Mouse (Mus musculus) forebrain, embryonic 14.5 days (tissue): ENCODE results near the gene Tpte. TPM values are rescaled to one million over a fixed set of nuclear protein-coding genes. Genes with fewer than 3 reads are reported as not detected.

ENCODE experiments used
- ATAC-seq: fragments of 200-750 bp; cut with Nextera tagmentation; 2 replicates; pipeline ENCODE4 v1.8.0; 2017; ENCODE audit warnings: mild to moderate bottlenecking, moderate library complexity
- DNase-seq: peaks from one replicate; pipeline ENCODE4 v3.0.0-alpha.2; 2015; ENCODE audit warnings: low spot score
- H3K27ac ChIP-seq: fragments of 300-500 bp; sonication (generic); 2 replicates; pipeline ENCODE4 v1.5.1; 2014; ENCODE audit warnings: low read depth, mild to moderate bottlenecking, control low read depth, low read length, moderate library complexity
- H3K27me3 ChIP-seq: fragments of 300-500 bp; sonication (generic); replicated peaks from 2 replicates; pipeline ENCODE4 v1.6.1; 2014; ENCODE audit warnings: low read length, control low read depth, mixed read lengths; ENCODE audit not compliant: control insufficient read depth, insufficient read depth
- H3K36me3 ChIP-seq: fragments of 300-500 bp; sonication (generic); 2 replicates; pipeline ENCODE4 v1.6.1; 2014; ENCODE audit warnings: low read length, control low read depth; ENCODE audit not compliant: control insufficient read depth, insufficient read depth
- H3K4me1 ChIP-seq: fragments of 300-500 bp; sonication (generic); 2 replicates; pipeline ENCODE4 v1.6.1; 2014; ENCODE audit warnings: antibody characterized with exemption, low read length, control low read depth; ENCODE audit not compliant: control insufficient read depth, insufficient read depth
- H3K4me2 ChIP-seq: fragments of 300-500 bp; sonication (generic); 2 replicates; pipeline ENCODE4 v1.6.1; 2014; ENCODE audit warnings: mild to moderate bottlenecking, control low read depth, low read length
- H3K4me3 ChIP-seq: fragments of 300-500 bp; sonication (generic); 2 replicates; pipeline ENCODE4 v1.5.1; 2014; ENCODE audit warnings: low read depth, low read length, control low read depth
- H3K9ac ChIP-seq: fragments of 300-500 bp; sonication (generic); 2 replicates; pipeline ENCODE4 v1.6.1; 2014; ENCODE audit warnings: mild to moderate bottlenecking, low read length, control low read depth, moderate library complexity
- H3K9me3 ChIP-seq: fragments of 300-500 bp; sonication (generic); replicated peaks from 2 replicates; pipeline ENCODE4 v1.6.1; 2016; ENCODE audit warnings: low read length, control low read depth, mixed read lengths; ENCODE audit not compliant: control insufficient read depth
- WGBS: fragments of 180-500 bp; shearing (Covaris S2); extraction: QIAGEN DNeasy Blood & Tissue Kit; methylation state at CpG from one replicate; pipeline ENCODE4 v1.1.7; 2014; 5-methylcytosine and 5-hydroxymethylcytosine counted together
- polyA plus RNA-seq: library from polyadenylated mRNA; unstranded; fragments of >200 nt; fragmentation: Nextera tagmentation; extraction: Ambion mirVana; gene quantifications from 2 replicates; pipeline ENCODE4 v1.2.1, GENCODE M21; 2014

Gene Tpte
- polyA plus RNA-seq, 1 experiment from 2014 or later: not detected

DNA sequence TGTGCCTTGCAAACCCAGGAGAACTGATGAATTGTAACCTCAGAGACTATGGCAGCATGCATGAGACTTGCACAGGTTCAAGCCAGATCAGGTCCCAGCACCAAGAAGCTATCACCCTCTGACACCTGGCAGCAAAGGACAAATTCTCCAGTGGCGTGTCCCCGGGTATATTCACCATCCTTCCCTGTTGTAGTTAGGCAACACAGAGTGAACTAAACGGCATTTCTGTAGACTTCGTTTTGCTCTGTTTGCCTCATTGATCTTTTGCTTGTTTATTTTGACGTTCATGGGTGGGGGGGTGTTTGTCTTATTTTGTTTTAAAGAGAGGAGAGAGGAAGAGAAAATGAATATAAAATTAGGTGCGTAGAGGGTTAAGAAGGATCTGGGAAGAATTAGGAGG lies 101.9 kb downstream of the Tpte start:
- no peak overlapping the region for H3K4me3 ChIP-seq
- no peaks in the 10 kb centered on the region for H3K27me3 ChIP-seq
- WGBS: 89% methylated on average over 6 of the region's 6 CpGs
- DNase-seq (no peak), ATAC-seq (no peak)
- no peaks in the 10 kb centered on the region for H3K9me3 ChIP-seq
- no peaks in the 10 kb centered on the region for H3K4me1 ChIP-seq
- H3K4me2 ChIP-seq: no peak overlapping the region
- H3K9ac ChIP-seq: no peak overlapping the region
- H3K27ac ChIP-seq: no peak overlapping the region
- H3K36me3 ChIP-seq: peaks cover 26% of the 10 kb centered on the region

DNA sequence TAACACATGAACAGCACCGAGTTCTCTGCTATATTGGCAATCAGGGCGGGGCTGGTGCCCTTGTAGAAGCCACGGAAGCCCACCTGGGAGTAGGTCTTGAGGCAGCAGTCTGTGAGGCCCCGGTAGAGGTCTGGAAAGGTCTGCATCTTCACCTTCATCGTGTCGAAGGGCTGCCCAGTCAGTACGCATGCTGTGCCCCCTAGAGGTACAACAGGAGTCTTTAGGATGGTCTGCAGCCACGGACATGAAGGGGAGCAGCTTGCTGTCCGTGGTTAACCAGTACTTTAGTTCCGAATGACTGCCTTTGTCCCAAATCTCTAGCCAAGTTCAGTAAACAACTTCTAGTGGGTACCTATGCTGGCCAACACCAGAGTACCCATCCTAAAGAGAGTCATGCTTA lies 106.6 kb downstream of the Tpte start:
- Histone ChIP-seq H3K4me3 (no peak overlapping the region), H3K4me1 (no peaks in the 10 kb centered on the region), H3K36me3 (peaks cover 18% of the 10 kb centered on the region), H3K4me2 (no peak overlapping the region), H3K27ac (no peak overlapping the region), H3K9me3 (no peaks in the 10 kb centered on the region), H3K9ac (no peak overlapping the region), H3K27me3 (no peaks in the 10 kb centered on the region)
- no peak for ATAC-seq
- 77% methylated on average over 10 of the region's 10 CpGs for WGBS
- no peak for DNase-seq

- Histone ChIP-seq H3K36me3 (peaks cover 18% of the 10 kb centered on the region), H3K9ac (no peak overlapping the region), H3K9me3 (no peaks in the 10 kb centered on the region), H3K27ac (no peak overlapping the region), H3K4me1 (no peaks in the 10 kb centered on the region), H3K27me3 (no peaks in the 10 kb centered on the region), H3K4me3 (no peak overlapping the region), H3K4me2 (no peak overlapping the region)
- 92% methylated on average over 8 of the region's 8 CpGs for WGBS
- no peak for DNase-seq
- ATAC-seq: no peak
Observed at GRCm38 (mm10) chr8:22390766-22391463, 107.7 kb downstream of the Tpte start.

- Histone ChIP-seq H3K9ac (no peak overlapping the region), H3K27ac (no peak overlapping the region), H3K4me1 (no peaks in the 10 kb centered on the region), H3K36me3 (peaks cover 8% of the 10 kb centered on the region), H3K4me3 (no peak overlapping the region), H3K4me2 (no peak overlapping the region), H3K9me3 (no peaks in the 10 kb centered on the region), H3K27me3 (no peaks in the 10 kb centered on the region)
- ATAC-seq: no peak
- DNase-seq: no peak
- 92% methylated on average over 4 of the region's 4 CpGs for WGBS
Observed at GRCm38 (mm10) chr8:22394471-22394870, 111.2 kb downstream of the Tpte start.

DNA sequence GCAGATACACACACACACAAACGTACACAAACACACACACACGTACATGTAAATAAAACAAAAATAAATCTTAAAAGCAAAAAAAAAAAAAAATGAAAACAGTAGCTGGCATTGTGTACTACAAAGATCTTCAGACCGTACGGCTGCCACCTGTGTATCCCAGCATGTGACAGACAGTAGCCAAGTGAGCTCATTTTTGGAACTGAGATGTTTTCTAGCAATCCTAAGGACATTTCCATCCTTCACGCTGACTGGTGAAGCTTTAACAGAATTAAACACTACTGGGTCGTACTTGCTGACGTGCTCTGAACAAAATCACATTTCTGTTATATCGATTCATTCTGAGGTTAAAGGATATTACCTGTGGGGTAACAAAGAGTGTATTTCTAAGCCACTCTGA lies 112.0 kb downstream of the Tpte start:
- ATAC-seq: no peak
- 91% methylated on average over 8 of the region's 8 CpGs for WGBS
- no peaks in the 10 kb centered on the region for H3K9me3 ChIP-seq

GRCm38 (mm10) chr8:22397811-22398141 lies 114.5 kb downstream of the Tpte start:
- Histone ChIP-seq H3K9me3 (no peaks in the 10 kb centered on the region), H3K4me2 (peak overlapping the region; percentile 77), H3K9ac (peak overlapping the region; percentile 78), H3K4me1 (no peaks in the 10 kb centered on the region), H3K27me3 (no peaks in the 10 kb centered on the region), H3K36me3 (no peaks in the 10 kb centered on the region), H3K4me3 (peak overlapping the region; percentile 73), H3K27ac (peak overlapping the region; percentile 55; the same call in 1 of the 2 replicates)
- ATAC-seq (no peak), DNase-seq (no peak)
- WGBS: under 1% methylated on average over 13 of the region's 13 CpGs

More for the DNA sequence above, 112.0 kb downstream of the Tpte start:
- Histone ChIP-seq H3K27me3 (no peaks in the 10 kb centered on the region), H3K27ac (no peak overlapping the region), H3K4me3 (no peak overlapping the region), H3K4me2 (no peak overlapping the region), H3K9ac (no peak overlapping the region), H3K4me1 (no peaks in the 10 kb centered on the region), H3K36me3 (0 out of 2 replicates have a peak, but pooled peaks cover 4% of the 10 kb centered on the region)
- no peak for DNase-seq

- H3K9me3 ChIP-seq: no peaks in the 10 kb centered on the region
- H3K4me1 ChIP-seq: no peaks in the 10 kb centered on the region
- H3K9ac ChIP-seq: peak within 1 kb of the TSS; percentile 78
- H3K27ac ChIP-seq: peak within 1 kb of the TSS; percentile 55; the same call in 1 of the 2 replicates
- DNase-seq: peak; percentile 92
- H3K4me2 ChIP-seq: peak within 1 kb of the TSS; percentile 77
- peak within 1 kb of the TSS; percentile 73 for H3K4me3 ChIP-seq
- under 1% methylated on average over 69 of the region's 77 CpGs for WGBS
- H3K27me3 ChIP-seq: no peaks in the 10 kb centered on the region
- ATAC-seq: peak; percentile 94
- no peaks in the 10 kb centered on the region for H3K36me3 ChIP-seq
Observed at GRCm38 (mm10) chr8:22398142-22398951, 115.1 kb downstream of the Tpte start, which contains the start of gene Slc25a15. Slc25a15 (minus strand) TSS chr8:22398597.

DNA sequence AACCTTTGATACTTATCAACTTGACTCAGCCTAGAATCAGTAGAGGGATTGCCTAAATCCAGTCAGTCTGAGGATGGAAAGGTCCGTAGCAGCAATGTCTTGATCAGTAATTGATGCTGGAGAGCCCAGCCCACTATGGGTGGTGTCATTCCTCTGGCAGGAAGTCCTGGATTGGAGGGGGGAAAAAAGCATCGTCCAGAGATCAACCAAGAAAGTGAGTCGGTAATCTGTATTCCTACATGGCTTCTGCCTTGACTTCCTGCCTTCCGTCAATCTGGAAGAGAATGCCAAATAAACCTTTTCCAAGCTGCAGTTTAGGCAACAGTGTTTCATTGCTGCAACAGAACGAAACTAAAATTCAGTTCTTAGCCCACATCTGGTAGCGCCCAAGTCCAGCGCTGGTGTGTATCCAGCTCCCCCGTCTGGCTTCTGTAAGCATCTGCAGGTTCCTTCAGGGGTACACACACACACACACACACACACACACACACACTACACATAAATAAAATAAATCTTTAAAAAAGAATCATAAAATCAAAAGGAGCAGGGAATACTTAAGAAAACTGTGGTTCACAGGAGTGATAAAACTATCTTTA lies 116.1 kb downstream of the Tpte start:
- Histone ChIP-seq H3K9me3 (no peaks in the 10 kb centered on the region), H3K36me3 (no peaks in the 10 kb centered on the region), H3K9ac (peak overlapping the region; percentile 78; the same call in 1 of the 2 replicates), H3K4me1 (no peaks in the 10 kb centered on the region), H3K4me2 (peak overlapping the region; percentile 77), H3K27me3 (no peaks in the 10 kb centered on the region), H3K27ac (no peak overlapping the region), H3K4me3 (peak overlapping the region; percentile 73; the same call in 1 of the 2 replicates)
- no peak for DNase-seq
- 87% methylated on average over 8 of the region's 8 CpGs for WGBS
- no peak for ATAC-seq
